Mouse (Mus musculus): ENCODE measurements around the gene Mrps6. TPM values are rescaled to one million over a fixed set of nuclear protein-coding genes. Genes with fewer than 3 reads are reported as not detected.
A peak's percentile ranks its signal among the peaks of the same experiment; 100 is the strongest.

Gene Mrps6
- total RNA-seq, 2 experiments from 2014 or later: 56.9 to 63.0 TPM

- DNase-seq: peak; percentile 34 to 47
- intact Hi-C loops (cut with DNase I): loop anchor here (5.0 kb wide), 1 partner anchor 221 kb away; no protein-coding TSS in a partner anchor
These were observed 100.5 kb downstream of the Mrps6 start for GRCm38 (mm10) chr16:92158461-92159091.

- no peak for DNase-seq
- intact Hi-C loops (cut with DNase I): loop anchor here (5.0 kb wide), 1 partner anchor 222 kb away; no protein-coding TSS in a partner anchor
These were observed 101.0 kb downstream of the Mrps6 start for GRCm38 (mm10) chr16:92159114-92159513.

Other genes with a start within 250 kb of the Mrps6 start
- gene Gm49711, start within 50 bp of the Mrps6 start, total RNA-seq (2021): not detected
- 1 to 10 TPM; 5.6 to 5.8 TPM for gene Slc5a3, start 52 bp downstream of the Mrps6 start, total RNA-seq (2021)
- gene Kcne2, start 234.1 kb downstream of the Mrps6 start, total RNA-seq (2021): not detected
- 10 to 100 TPM; 76.2 to 84.5 TPM for gene Smim11, start 243.0 kb downstream of the Mrps6 start, total RNA-seq (2021)

All from heart, postnatal 36 days (tissue).